Mouse (Mus musculus): ENCODE measurements at regions not wholly inside any gene's neighbourhood (a gene's known extent, or its start where the extent isn't known, plus 50 kb on each side); places are given as distances from the start of the nearest gene placed in this dataset.

GRCm38 (mm10) chr3:60311178-60311577 lies 161.5 kb upstream of the Mbnl1 start:
- no peak for DNase-seq (ENCODE audit: low read depth, low spot score)

- no peak for DNase-seq (ENCODE audit: low read depth, low spot score)
Observed at GRCm38 (mm10) chr3:60320213-60320936, 152.3 kb upstream of the Mbnl1 start.

DNA sequence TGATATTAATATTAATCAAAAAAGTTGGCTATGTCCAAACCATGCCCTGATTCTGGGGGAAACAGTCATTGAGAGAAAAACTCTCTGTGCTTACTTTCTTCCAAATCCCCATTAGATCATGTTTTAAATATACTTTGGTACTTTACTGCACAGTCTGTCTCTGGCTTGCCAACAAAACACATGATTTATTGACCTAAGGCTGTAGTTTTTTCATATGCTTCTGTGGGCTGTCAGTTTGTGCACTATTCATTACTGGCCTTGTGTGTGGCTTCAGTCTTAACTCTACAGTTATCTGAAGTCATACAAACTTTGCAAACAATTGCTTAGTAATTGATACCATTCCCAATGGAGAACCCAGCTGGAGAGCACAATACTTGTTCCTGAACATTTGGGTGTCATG lies 149.1 kb upstream of the Mbnl1 start:
- DNase-seq (ENCODE audit: low read depth, low spot score) = no peak

- DNase-seq (ENCODE audit: low read depth, low spot score) = no peak
Observed at GRCm38 (mm10) chr3:60324416-60324815, 148.2 kb upstream of the Mbnl1 start.

DNA sequence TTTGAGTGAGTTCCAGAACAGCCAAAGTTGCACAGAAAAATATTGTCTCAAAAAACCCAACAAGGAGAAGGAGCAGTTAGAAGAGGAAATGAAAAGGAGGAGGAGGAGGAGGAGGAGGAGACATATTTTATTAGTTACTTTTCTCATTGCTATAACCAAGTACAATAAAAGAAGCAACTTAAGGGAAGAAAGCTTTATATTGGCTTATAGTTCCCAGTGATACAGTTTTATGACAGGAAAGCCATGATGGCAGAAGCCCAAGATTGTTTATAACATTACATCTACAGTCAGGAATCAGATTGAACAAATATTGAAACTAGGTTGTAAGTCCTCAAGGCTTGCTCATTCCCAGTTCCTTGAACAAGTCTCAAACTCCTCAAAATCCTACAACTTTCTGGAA lies 147.7 kb upstream of the Mbnl1 start:
- no peak for DNase-seq (ENCODE audit: low read depth, low spot score)

GRCm38 (mm10) chr3:60332460-60332859 lies 140.2 kb upstream of the Mbnl1 start:
- DNase-seq (ENCODE audit: low read depth, low spot score) = no peak

DNA sequence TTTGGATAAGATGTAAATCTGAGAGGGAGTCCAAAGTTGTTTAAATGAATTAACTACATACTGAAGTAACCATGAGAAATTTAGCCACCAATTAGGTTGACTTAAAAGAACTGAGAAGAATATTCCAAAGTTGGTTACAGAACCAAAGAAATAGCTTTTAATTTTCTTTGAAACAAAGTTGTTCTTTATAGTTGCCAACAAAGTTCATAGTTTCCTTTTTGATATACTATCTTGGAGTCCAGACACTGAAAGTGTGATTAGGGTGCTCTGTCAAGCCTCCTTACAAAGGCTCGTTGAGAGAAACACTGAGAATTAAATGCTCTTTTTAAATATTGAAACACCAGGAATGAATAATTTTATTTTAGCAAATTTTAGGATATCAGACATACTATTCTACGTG lies 139.0 kb upstream of the Mbnl1 start:
- no peak for DNase-seq (ENCODE audit: low read depth, low spot score)

GRCm38 (mm10) chr3:60334133-60334532 lies 138.5 kb upstream of the Mbnl1 start:
- no peak for DNase-seq (ENCODE audit: low read depth, low spot score)

DNA sequence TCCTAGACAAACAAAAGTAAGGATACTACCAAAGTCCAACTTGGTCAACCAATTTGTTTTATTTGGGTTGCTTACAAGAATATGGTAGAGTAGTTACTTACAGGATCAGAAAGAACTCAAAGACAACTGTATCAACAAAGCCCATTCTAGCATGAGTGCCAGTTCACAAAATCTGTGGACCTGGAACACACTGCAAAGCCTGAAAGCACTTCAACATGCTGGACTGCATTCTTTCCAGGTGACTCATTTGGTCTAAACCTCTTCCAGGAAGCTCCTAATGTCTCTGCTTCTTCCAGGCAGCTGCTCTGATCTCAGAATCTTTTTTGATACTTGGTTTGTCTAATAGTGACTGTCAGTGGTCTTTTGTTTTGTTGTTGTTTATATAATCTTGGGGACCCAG lies 126.2 kb upstream of the Mbnl1 start:
- DNase-seq (ENCODE audit: low read depth, low spot score) = no peak

- no peak for DNase-seq (ENCODE audit: low read depth, low spot score)
Observed at GRCm38 (mm10) chr3:60347049-60347448, 125.6 kb upstream of the Mbnl1 start.

- DNase-seq (ENCODE audit: low read depth, low spot score) = no peak
Observed at GRCm38 (mm10) chr3:60371176-60371965, 101.3 kb upstream of the Mbnl1 start.

GRCm38 (mm10) chr3:60373662-60374061 lies 99.0 kb upstream of the Mbnl1 start:
- DNase-seq (ENCODE audit: low read depth, low spot score) = no peak

GRCm38 (mm10) chr3:60388593-60388992 lies 84.0 kb upstream of the Mbnl1 start:
- no peak for DNase-seq (ENCODE audit: low read depth, low spot score)

DNA sequence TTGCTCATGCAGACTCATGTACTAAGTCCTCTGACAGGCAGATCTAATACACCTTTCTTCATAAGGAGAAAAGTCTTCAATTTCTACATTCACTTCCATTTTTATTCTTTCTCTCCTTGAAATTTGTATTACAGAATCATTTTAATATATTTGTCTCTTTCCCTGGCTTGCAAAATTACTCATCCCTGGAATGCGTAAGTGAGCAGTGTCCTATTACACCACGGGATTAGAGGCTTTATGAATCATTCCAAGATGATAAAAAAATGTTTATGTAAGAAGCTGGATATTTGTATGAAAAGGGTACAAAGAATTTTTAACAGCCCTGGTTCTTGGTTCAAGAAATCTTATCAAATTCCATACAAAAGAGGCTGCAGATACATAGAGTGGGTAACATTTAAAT lies 83.6 kb upstream of the Mbnl1 start:
- no peak for DNase-seq (ENCODE audit: low read depth, low spot score)

DNA sequence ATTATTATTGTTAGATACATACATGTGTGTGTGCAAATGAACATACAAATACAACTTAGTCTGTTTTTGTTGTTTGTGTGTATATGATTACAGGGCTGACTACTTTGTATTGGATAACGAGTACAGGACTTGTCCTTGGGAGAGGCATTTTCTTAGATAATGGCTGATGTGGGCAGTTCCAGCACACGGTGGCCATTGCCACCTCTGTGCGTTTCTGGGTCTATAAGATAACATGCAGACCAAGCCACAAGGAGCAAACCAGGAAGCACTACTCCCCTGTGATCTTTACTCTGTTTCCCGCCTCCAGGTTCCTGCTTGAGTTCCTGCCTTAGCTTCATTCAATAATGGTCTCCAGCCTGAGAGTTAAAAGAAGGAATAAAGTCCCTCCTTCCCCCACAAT lies 77.3 kb upstream of the Mbnl1 start:
- no peak for DNase-seq (ENCODE audit: low read depth, low spot score)

DNA sequence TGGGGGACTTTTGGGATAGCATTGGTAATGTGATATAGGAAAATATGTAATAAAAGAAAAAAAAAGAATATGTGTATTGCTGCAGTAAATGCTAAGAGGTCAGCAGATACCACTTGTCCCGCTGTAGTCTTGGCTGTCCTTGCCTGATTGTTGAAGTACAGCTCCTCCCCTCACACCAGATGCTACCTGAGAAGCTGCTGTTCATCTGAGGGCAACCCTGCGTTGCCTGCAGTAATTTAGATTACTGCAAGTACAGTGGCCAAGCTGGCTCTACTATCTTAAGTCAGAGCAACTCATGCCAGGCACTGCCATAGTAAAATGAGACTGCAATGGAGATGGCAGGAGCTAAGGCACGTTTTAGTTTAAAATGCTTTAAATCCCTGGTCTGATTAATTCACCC lies 75.7 kb upstream of the Mbnl1 start:
- DNase-seq (ENCODE audit: low read depth, low spot score) = no peak

DNA sequence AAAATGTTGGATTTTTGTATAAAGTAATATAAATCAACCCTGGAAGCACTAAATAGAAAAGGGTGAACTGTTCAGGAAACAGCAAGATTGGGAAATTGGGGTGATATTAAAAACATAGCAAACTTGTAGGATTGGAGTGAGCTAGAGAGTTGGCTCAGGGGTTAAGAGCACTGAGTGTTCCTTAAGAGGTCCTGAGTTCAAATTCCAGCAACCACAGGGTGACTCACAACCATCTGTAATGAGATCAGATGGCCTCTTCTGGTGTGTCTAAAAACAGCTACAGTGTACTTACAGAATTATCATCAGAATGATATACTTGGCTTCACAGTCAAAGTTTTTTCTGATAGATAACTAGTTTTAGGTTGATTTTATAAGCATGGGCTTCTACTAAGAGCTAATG lies 73.8 kb upstream of the Mbnl1 start:
- no peak for DNase-seq (ENCODE audit: low read depth, low spot score)

DNA sequence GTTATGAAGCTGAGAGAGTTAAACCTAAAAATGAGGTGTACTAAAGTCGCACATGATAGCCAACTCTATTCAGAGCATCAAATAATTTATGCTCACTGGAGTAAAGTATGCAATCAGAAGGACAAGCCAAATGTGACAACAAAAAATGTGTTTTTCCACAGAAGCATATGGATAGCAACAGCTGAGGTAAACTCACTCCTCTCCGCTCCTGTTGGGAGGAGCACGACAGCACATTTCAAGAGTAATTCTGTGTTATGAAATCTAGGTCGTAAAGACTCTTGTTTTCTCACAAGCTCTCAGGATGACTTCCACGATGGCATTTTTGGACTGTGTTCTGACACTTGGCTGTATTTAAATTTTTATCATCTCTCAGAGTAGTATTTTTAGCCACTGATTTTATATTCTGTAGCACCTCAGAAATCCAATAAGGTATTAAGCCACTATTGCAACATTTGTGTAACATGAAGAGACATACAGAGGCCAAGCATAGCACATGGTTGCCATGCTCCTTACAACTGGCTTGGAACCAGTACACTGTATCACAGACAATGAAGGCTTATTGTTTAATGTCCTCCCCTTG lies 70.3 kb upstream of the Mbnl1 start:
- no peak for DNase-seq (ENCODE audit: low read depth, low spot score)

- no peak for DNase-seq (ENCODE audit: low read depth, low spot score)
Observed at GRCm38 (mm10) chr3:60407426-60407825, 65.2 kb upstream of the Mbnl1 start.

- no peak for DNase-seq (ENCODE audit: low read depth, low spot score)
Observed at GRCm38 (mm10) chr3:60407906-60408305, 64.7 kb upstream of the Mbnl1 start.

GRCm38 (mm10) chr3:60408553-60409282 lies 63.9 kb upstream of the Mbnl1 start:
- no peak for DNase-seq (ENCODE audit: low read depth, low spot score)

- no peak for DNase-seq (ENCODE audit: low read depth, low spot score)
Observed at GRCm38 (mm10) chr3:60409283-60409633, 63.4 kb upstream of the Mbnl1 start.

Data from forelimb bud, embryonic 11.5 days (tissue).